Mouse (Mus musculus): ENCODE measurements around the gene Clpx. TPM values are rescaled to one million over a fixed set of nuclear protein-coding genes. Genes with fewer than 3 reads are reported as not detected.

The Clpx gene
- total and polyA plus RNA-seq, 3 experiments: 32.4 to 38.8 TPM; not detected in 1

DNA sequence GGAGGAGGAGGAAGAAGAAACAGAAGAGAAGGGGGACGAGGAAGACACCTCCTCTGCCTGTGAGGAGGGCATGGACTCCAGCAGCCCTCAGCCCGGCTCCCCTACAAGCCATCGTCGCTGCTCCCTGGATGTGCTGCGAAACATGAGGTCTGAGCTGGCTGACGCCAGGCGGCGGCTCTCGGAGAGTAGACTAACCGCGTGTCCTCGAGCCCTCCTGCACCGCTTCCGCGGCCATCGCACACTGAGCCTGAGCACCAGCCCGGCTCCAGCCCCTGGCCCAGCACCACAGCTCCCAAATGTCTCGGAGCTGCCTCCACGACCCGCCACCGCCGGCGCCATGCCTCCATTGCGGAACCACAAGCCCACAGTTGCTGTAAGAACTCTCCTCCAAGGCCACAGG is 77.7 kb downstream of the Clpx start:
- TF ChIP-seq KAT2A (conservative IDR thresholded peaks at IDR 0.05; ENCODE audit: low read depth, low read length) (no peak), MXI1 (IDR thresholded peaks at IDR 0.05; ENCODE audit: low read depth, low read length) (no peak), E2F4 (IDR thresholded peaks at IDR 0.05; ENCODE audit: borderline replicate concordance, low read depth, low read length) (no peak), ETS1 (IDR thresholded peaks at IDR 0.05; ENCODE audit: low read depth, low read length) (no peak), MAZ (IDR thresholded peaks at IDR 0.05; ENCODE audit: low read depth, low read length) (no peak), TAL1 (IDR thresholded peaks at IDR 0.05; ENCODE audit: low read length) (no peak), ZNF384 (IDR thresholded peaks at IDR 0.05; ENCODE audit: low read depth, low read length) (no peak), SIN3A (IDR thresholded peaks at IDR 0.05; ENCODE audit: low read length) (no peak), ZC3H11A (IDR thresholded peaks at IDR 0.05; ENCODE audit: low read depth, low read length) (no peak), MAFK (IDR thresholded peaks at IDR 0.05; ENCODE audit: borderline replicate concordance, low read depth, low read length) (no peak), USF2 (IDR thresholded peaks at IDR 0.05; ENCODE audit: borderline replicate concordance in 1 of 2, insufficient read depth in 1 of 2, low read depth in 1 of 2, low read length in 2 of 2) (no peak), POLR2A (IDR thresholded peaks at IDR 0.05; ENCODE audit: control insufficient read depth in 1 of 2, insufficient read depth in 1 of 2, low read depth in 1 of 2, low read length in 2 of 2, poor library complexity in 1 of 2) (no peak), GATA1 (IDR thresholded peaks at IDR 0.05; ENCODE audit: low read depth, low read length) (no peak), NELFE (IDR thresholded peaks at IDR 0.05; ENCODE audit: low read depth, low read length) (no peak), RCOR1 (IDR thresholded peaks at IDR 0.05; ENCODE audit: low read depth, low read length) (no peak), SMC3 (IDR thresholded peaks at IDR 0.05; ENCODE audit: low read depth, low read length) (no peak)
- Histone ChIP-seq H3K4me3 (ENCODE audit: control insufficient read depth in 1 of 2, insufficient read depth in 1 of 2, low read depth in 2 of 2, low read length in 2 of 2) (no peak overlapping the region), H3K4me1 (ENCODE audit: control insufficient read depth in 1 of 2, insufficient read depth in 2 of 2, low read length in 2 of 2) (no peaks in the 10 kb centered on the region), H3K79me2 (ENCODE audit: control insufficient read depth, insufficient read depth, low read length, poor library complexity) (no peaks in the 10 kb centered on the region), H3K9me3 (replicated peaks; ENCODE audit: insufficient read depth, low read length) (no peaks in the 10 kb centered on the region), H3K9ac (ENCODE audit: control insufficient read depth, low read depth, low read length, poor library complexity, severe bottlenecking) (no peak overlapping the region), H3K27me3 (ENCODE audit: control insufficient read depth in 1 of 2, insufficient read depth in 2 of 2, low read length in 2 of 2) (no peaks in the 10 kb centered on the region), H3K36me3 (ENCODE audit: control insufficient read depth in 1 of 2, insufficient read depth in 2 of 2, low read length in 2 of 2) (no peaks in the 10 kb centered on the region), H3K27ac (ENCODE audit: control insufficient read depth, low read depth, low read length) (no peak overlapping the region)
- DNase-seq (ENCODE audit: low read depth, low spot score): no peak

DNA sequence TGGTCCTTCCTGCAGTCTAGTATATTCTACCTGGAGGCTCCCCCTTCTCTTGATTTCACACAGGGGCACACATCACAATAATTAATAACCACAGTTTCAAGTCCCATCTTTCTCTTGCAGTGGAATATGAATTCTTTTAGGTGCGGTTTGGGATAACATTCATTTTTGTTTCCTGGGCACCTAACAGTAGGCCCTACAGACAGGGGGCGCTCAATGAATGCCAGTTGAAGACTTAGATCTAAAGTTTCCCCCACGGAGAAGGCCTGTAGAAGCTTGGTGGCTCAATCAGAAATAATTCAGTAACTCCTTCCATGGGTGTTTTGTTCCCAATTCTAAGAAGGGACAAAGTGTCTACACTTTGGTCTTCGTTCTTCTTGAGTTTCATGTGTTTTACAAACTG is 78.4 kb downstream of the Clpx start:
- no peaks in the 10 kb centered on the region for H3K36me3 ChIP-seq (ENCODE audit: control insufficient read depth in 1 of 2, insufficient read depth in 2 of 2, low read length in 2 of 2)
- no peaks in the 10 kb centered on the region for H3K4me1 ChIP-seq (ENCODE audit: control insufficient read depth in 1 of 2, insufficient read depth in 2 of 2, low read length in 2 of 2)
- H3K9me3 ChIP-seq (replicated peaks; ENCODE audit: insufficient read depth, low read length): no peaks in the 10 kb centered on the region
- H3K4me3 ChIP-seq (ENCODE audit: control insufficient read depth in 1 of 2, insufficient read depth in 1 of 2, low read depth in 2 of 2, low read length in 2 of 2): no peak overlapping the region
- no peak overlapping the region for H3K27ac ChIP-seq (ENCODE audit: control insufficient read depth, low read depth, low read length)
- no peaks in the 10 kb centered on the region for H3K79me2 ChIP-seq (ENCODE audit: control insufficient read depth, insufficient read depth, low read length, poor library complexity)
- peak; percentile 44 for TF ChIP-seq SMC3 (IDR thresholded peaks at IDR 0.05; ENCODE audit: low read depth, low read length)
- TF ChIP-seq CTCF (IDR thresholded peaks at IDR 0.05 in 2 of 3, conservative IDR thresholded peaks at IDR 0.05 in 1 of 3; ENCODE audit: control insufficient read depth in 1 of 3, insufficient read depth in 1 of 3, low read depth in 2 of 3, low read length in 3 of 3, poor library complexity in 1 of 3, severe bottlenecking in 1 of 3): peak; percentile 41 to 65 (median 57)
- TF ChIP-seq RAD21 (IDR thresholded peaks at IDR 0.05; ENCODE audit: low read depth, low read length): peak; percentile 57
- TF ChIP-seq ZC3H11A (IDR thresholded peaks at IDR 0.05; ENCODE audit: low read depth, low read length): peak; percentile 29; the same call in 1 of the 2 replicates
- no peak for TF ChIP-seq JUND (IDR thresholded peaks at IDR 0.05; ENCODE audit: low read depth, low read length)
- no peaks in the 10 kb centered on the region for H3K27me3 ChIP-seq (ENCODE audit: control insufficient read depth in 1 of 2, insufficient read depth in 2 of 2, low read length in 2 of 2)
- H3K9ac ChIP-seq (ENCODE audit: control insufficient read depth, low read depth, low read length, poor library complexity, severe bottlenecking): no peak overlapping the region
- peak; percentile 39 for DNase-seq (ENCODE audit: low read depth, low spot score)
